Mouse (Mus musculus) embryonic facial prominence, embryonic 10.5 days (tissue): ENCODE data around the gene Fam189a1. TPM values are rescaled to one million over a fixed set of nuclear protein-coding genes. Genes with fewer than 3 reads are reported as not detected.

Experiments used
- DNase-seq: peaks from one replicate; pipeline ENCODE4 v3.0.0-alpha.2; 2017; ENCODE audit warnings: low spot score
- H3K27ac ChIP-seq: fragments of 300-500 bp; sonication (generic); replicated peaks from 2 replicates; pipeline ENCODE4 v1.5.1; 2016; ENCODE audit warnings: mild to moderate bottlenecking
- H3K27me3 ChIP-seq: fragments of 300-500 bp; sonication (generic); replicated peaks from 2 replicates; pipeline ENCODE4 v1.6.1; 2016; ENCODE audit warnings: low read depth, mild to moderate bottlenecking; ENCODE audit not compliant: poor library complexity, severe bottlenecking
- H3K36me3 ChIP-seq: fragments of 300-500 bp; sonication (generic); replicated peaks from 2 replicates; pipeline ENCODE4 v1.6.1; 2016; ENCODE audit warnings: mild to moderate bottlenecking, moderate library complexity
- H3K4me1 ChIP-seq: fragments of 300-500 bp; sonication (generic); 2 replicates; pipeline ENCODE4 v1.6.1; 2016
- H3K4me3 ChIP-seq: fragments of 300-500 bp; sonication (generic); 2 replicates; pipeline ENCODE4 v1.5.1; 2016; ENCODE audit warnings: mild to moderate bottlenecking, moderate library complexity
- H3K9me3 ChIP-seq: fragments of 300-500 bp; sonication (generic); 2 replicates; pipeline ENCODE4 v1.6.1; 2016; ENCODE audit warnings: mild to moderate bottlenecking
- WGBS: fragments of 180-500 bp; shearing (Covaris S2); methylation state at CpG from one replicate; pipeline ENCODE4 v1.1.7; 2016; 5-methylcytosine and 5-hydroxymethylcytosine counted together
- polyA plus RNA-seq: library from polyadenylated mRNA; unstranded; fragments of >200 nt; fragmentation: Nextera tagmentation; extraction: Ambion mirVana; gene quantifications from 2 replicates; pipeline ENCODE4 v1.2.1, GENCODE M21; 2016

Fam189a1 gene
- polyA plus RNA-seq = 0.60 and 0.72 TPM in 2 replicates

DNA sequence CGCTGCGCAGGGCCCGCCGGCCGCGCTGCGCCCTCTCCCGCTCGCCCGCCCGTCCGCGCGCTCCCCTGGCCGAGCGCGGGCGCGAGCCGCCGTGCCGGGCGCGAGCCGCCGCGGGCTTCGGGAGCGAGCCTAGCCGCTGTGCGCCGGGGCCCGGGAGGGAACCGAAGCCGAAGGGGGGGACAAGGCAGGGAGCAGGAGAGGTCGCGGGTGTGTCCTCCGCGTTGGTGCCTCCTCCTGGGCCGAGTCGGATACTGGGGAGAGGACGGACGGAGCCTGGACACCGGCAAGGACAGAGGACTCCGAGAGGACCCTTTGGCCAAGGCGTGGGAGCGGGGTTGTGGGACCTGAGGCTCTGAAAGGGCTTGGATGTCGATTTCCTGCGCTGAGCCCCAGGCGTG lies at the start of gene Fam189a1:
TSS of gene Fam189a1 (minus strand) at position 57 of the 398 bp plus-strand sequence.
- H3K4me3 ChIP-seq = peak within 1 kb of the TSS; percentile 79
- H3K27me3 ChIP-seq = peaks cover 64% of the 10 kb centered on the region
- peak; percentile 60 for DNase-seq
- peaks cover 22% of the 10 kb centered on the region; the same call in 1 of the 2 replicates for H3K4me1 ChIP-seq
- H3K36me3 ChIP-seq = no peaks in the 10 kb centered on the region
- no peaks in the 10 kb centered on the region for H3K9me3 ChIP-seq
- 3% methylated on average over 50 of the region's 50 CpGs for WGBS
- H3K27ac ChIP-seq = peak within 1 kb of the TSS; percentile 79

GRCm38 (mm10) chr7:65206021-65206420 lies 49.7 kb upstream of the Fam189a1 start:
- 94% methylated on average over 6 of the region's 6 CpGs for WGBS
- DNase-seq = no peak
- Histone ChIP-seq H3K36me3 (no peaks in the 10 kb centered on the region), H3K4me3 (no peak overlapping the region), H3K4me1 (no peaks in the 10 kb centered on the region), H3K27me3 (no peaks in the 10 kb centered on the region), H3K27ac (no peak overlapping the region), H3K9me3 (peaks cover 2% of the 10 kb centered on the region; the same call in 1 of the 2 replicates)

- Histone ChIP-seq H3K27ac (no peak overlapping the region), H3K9me3 (peaks cover 5% of the 10 kb centered on the region; the same call in 1 of the 2 replicates), H3K4me3 (no peak overlapping the region), H3K4me1 (no peaks in the 10 kb centered on the region), H3K27me3 (no peaks in the 10 kb centered on the region), H3K36me3 (no peaks in the 10 kb centered on the region)
- no peak for DNase-seq
- WGBS = 86% methylated on average over 10 of the region's 10 CpGs
Measured at GRCm38 (mm10) chr7:65202719-65203118, 46.3 kb upstream of the Fam189a1 start.

GRCm38 (mm10) chr7:65180694-65181093 lies 24.3 kb upstream of the Fam189a1 start:
- H3K27me3 ChIP-seq = no peaks in the 10 kb centered on the region
- no peak for DNase-seq
- no peak overlapping the region for H3K4me3 ChIP-seq

DNA sequence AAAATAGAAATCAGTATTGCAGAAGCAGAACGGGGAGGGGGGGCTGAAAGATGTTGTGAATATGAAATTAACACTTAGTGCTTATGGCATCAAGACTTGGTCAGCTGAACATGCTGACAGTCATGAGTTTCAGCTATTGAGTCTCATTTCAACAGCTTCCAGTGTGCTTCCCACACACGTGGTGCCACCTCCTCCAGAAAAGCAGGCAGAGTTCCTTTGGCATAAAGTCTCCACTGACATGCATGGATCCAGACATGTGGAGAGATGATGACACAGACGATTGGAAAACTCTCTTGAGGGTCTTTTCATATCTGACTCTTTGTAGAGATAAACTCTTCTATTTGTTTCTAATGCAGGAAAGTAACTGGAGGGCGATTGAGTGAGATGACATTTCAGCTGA lies 14.4 kb upstream of the Fam189a1 start:
- Histone ChIP-seq H3K4me3 (no peak overlapping the region), H3K4me1 (no peaks in the 10 kb centered on the region), H3K9me3 (no peaks in the 10 kb centered on the region), H3K27me3 (no peaks in the 10 kb centered on the region), H3K36me3 (no peaks in the 10 kb centered on the region), H3K27ac (no peak overlapping the region)
- 82% methylated on average over 4 of the region's 4 CpGs for WGBS
- DNase-seq = no peak

More at GRCm38 (mm10) chr7:65180694-65181093, 24.3 kb upstream of the Fam189a1 start:
- 77% methylated on average over 5 of the region's 5 CpGs for WGBS
- no peak overlapping the region for H3K27ac ChIP-seq
- no peaks in the 10 kb centered on the region for H3K4me1 ChIP-seq
- no peaks in the 10 kb centered on the region for H3K36me3 ChIP-seq
- H3K9me3 ChIP-seq = no peaks in the 10 kb centered on the region

GRCm38 (mm10) chr7:65157031-65158025 lies 958 bp upstream of the Fam189a1 start:
- DNase-seq = peak; percentile 11
- H3K27me3 ChIP-seq = peaks cover 64% of the 10 kb centered on the region
- peaks cover 22% of the 10 kb centered on the region; the same call in 1 of the 2 replicates for H3K4me1 ChIP-seq
- H3K9me3 ChIP-seq = no peaks in the 10 kb centered on the region
- no peaks in the 10 kb centered on the region for H3K36me3 ChIP-seq
- H3K4me3 ChIP-seq = peak overlapping the region; percentile 79
- WGBS = 11% methylated on average over 16 of the region's 16 CpGs
- no peak overlapping the region for H3K27ac ChIP-seq

DNA sequence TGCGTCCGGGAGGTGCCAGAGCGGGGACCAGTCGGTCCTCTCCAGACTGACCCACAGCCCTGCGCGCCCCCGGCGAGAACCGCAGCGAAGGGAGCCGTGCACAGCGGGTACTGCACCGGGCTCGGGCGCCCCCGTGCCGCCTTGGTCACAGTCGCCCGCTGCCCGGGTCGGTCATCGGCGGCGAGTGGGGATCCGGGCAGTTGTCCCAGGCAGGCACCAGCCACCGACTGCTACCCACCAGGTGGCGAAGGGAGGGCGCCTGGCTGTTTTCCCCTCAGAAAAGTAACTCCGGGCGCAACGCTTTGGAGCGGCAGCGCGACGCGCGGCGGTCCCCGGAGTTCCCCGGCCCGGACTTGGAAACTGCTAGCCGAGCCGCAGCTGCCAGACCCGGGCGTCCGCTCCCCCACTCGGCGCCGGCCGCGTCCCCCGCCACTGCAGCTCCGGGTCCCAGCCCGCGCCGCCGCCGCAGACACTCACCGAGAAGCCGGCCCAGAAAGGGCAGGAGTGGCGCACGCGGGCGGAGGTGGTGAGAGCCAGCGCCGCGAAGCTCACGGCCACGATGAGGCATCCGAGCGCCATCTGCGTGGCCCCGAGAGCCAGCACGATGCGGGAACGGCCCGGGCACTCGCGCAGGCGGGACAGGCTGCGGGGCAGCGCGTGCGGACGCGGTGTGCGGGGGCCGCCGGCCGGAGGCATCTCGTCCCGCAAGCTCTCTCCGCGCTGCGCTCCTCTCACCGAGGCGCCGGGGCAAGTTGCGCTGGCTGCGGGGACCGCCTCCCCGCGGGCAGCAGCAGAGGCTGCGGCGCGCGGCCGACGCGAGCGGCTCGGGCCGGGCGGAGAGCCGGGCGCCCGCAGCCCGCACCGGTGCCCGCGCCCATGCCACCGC lies 499 bp downstream of the Fam189a1 start:
- Histone ChIP-seq H3K4me1 (peaks cover 22% of the 10 kb centered on the region; the same call in 1 of the 2 replicates), H3K9me3 (no peaks in the 10 kb centered on the region), H3K27me3 (peaks cover 64% of the 10 kb centered on the region), H3K36me3 (no peaks in the 10 kb centered on the region), H3K27ac (peak overlapping the region; percentile 79), H3K4me3 (peak overlapping the region; percentile 79)
- 3% methylated on average over 122 of the region's 122 CpGs for WGBS
- peak; percentile 74 for DNase-seq

- H3K36me3 ChIP-seq = no peaks in the 10 kb centered on the region
- no peak overlapping the region for H3K27ac ChIP-seq
- no peak overlapping the region for H3K4me3 ChIP-seq
- WGBS = 10% methylated on average over 7 of the region's 7 CpGs
- no peak for DNase-seq
- H3K9me3 ChIP-seq = no peaks in the 10 kb centered on the region
- peaks cover 22% of the 10 kb centered on the region; the same call in 1 of the 2 replicates for H3K4me1 ChIP-seq
- H3K27me3 ChIP-seq = peaks cover 64% of the 10 kb centered on the region
Measured at GRCm38 (mm10) chr7:65154576-65154975, 1.8 kb downstream of the Fam189a1 start.

- no peak for DNase-seq
- Histone ChIP-seq H3K9me3 (no peaks in the 10 kb centered on the region), H3K4me3 (no peak overlapping the region), H3K36me3 (no peaks in the 10 kb centered on the region), H3K4me1 (peaks cover 22% of the 10 kb centered on the region; the same call in 1 of the 2 replicates), H3K27me3 (peaks cover 58% of the 10 kb centered on the region), H3K27ac (no peak overlapping the region)
- 78% methylated on average over 7 of the region's 7 CpGs for WGBS
Measured at GRCm38 (mm10) chr7:65153846-65154245, 2.5 kb downstream of the Fam189a1 start.

- Histone ChIP-seq H3K27ac (no peak overlapping the region), H3K4me1 (peaks cover 12% of the 10 kb centered on the region; the same call in 1 of the 2 replicates), H3K36me3 (no peaks in the 10 kb centered on the region), H3K9me3 (no peaks in the 10 kb centered on the region), H3K27me3 (peaks cover 35% of the 10 kb centered on the region), H3K4me3 (no peak overlapping the region)
- 89% methylated on average over 7 of the region's 7 CpGs for WGBS
- no peak for DNase-seq
Measured at GRCm38 (mm10) chr7:65151526-65151925, 4.8 kb downstream of the Fam189a1 start.

DNA sequence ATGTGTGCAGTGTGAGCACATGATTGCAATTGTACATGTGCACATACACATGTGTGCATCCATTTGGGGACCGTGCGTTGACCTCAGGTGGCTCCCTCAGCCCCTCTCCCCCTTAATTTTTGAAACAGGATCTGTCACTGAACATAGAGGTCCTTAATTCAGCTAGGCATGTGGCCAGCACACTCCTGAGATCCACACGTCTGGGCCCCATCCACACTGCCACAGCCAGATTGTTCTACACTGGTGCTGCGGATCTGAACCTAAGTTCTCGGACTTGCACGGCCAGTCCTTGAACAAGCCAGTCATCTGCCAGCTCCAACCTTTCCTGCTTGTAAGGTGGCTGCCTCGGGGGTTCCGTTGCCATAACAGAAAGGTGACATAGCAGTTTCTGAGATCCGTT lies 7.3 kb downstream of the Fam189a1 start:
- Histone ChIP-seq H3K9me3 (no peaks in the 10 kb centered on the region), H3K4me3 (no peak overlapping the region), H3K27me3 (peaks cover 13% of the 10 kb centered on the region), H3K4me1 (no peaks in the 10 kb centered on the region), H3K36me3 (no peaks in the 10 kb centered on the region), H3K27ac (no peak overlapping the region)
- WGBS = 91% methylated on average over 9 of the region's 9 CpGs
- DNase-seq = no peak

DNA sequence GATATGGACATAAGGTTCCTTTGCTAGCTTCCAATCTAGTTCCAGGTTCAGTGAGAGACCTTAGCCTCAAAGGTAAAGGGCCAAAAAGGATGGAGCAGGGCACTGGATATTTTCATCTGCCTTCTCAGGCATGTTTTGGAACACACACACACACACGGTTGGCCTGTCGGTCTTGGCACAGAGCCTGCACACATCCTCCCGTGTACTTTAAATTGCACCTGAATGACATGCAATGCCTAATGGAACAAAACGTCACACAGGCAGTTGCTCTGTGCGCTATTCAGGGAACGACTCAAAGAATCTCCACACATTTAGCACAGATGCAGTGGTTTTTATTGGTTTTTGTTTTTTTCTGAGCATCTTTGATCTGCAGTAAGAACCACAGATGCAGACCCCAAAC lies 11.5 kb downstream of the Fam189a1 start:
- no peaks in the 10 kb centered on the region for H3K27me3 ChIP-seq
- no peaks in the 10 kb centered on the region for H3K36me3 ChIP-seq
- no peak overlapping the region for H3K27ac ChIP-seq
- no peaks in the 10 kb centered on the region for H3K4me1 ChIP-seq
- DNase-seq = no peak
- H3K9me3 ChIP-seq = no peaks in the 10 kb centered on the region
- H3K4me3 ChIP-seq = no peak overlapping the region
- WGBS = 72% methylated on average over 6 of the region's 6 CpGs
